In genomic region chr10:98651599-98651998, GRCm38 (mm10) we compare ENCODE assay signal across 10 mouse cellular contexts.
"Had no signal": no experiment of that assay in that cellular context is flagged by ENCODE, and none has a peak within 500 bp of the region (broad histone marks: within the 10 kb centered on the region; RNA-seq: fewer than 3 reads in every experiment).

No protein-coding gene starts in this region.

- H3K9ac ChIP-seq: kidney, embryonic 15.5 days; limb, embryonic 12.5 days; lung, embryonic 14.5 days had no signal

- DNase-seq: lung, postnatal 10 days; midbrain, embryonic 14.5 days; spleen, adult 18-20 months; thymus, postnatal 36 days had no signal

- H3K36me3 ChIP-seq: kidney, embryonic 15.5 days; limb, embryonic 12.5 days had no signal

- H3K4me3 ChIP-seq: kidney, embryonic 15.5 days; layer of hippocampus, adult 2 months; limb, embryonic 12.5 days; myocyte had no signal

- ATAC-seq: inflammation-experienced regulatory T-cells, adult 6 months had no signal

- H3K4me1 ChIP-seq: kidney, embryonic 15.5 days; limb, embryonic 12.5 days had no signal

- H3K9me3 ChIP-seq: kidney, embryonic 15.5 days; limb, embryonic 12.5 days had no signal

- H3K27me3 ChIP-seq: kidney, embryonic 15.5 days; limb, embryonic 12.5 days had no signal

- H3K4me2 ChIP-seq: kidney, embryonic 15.5 days; limb, embryonic 12.5 days; lung, embryonic 14.5 days had no signal

- H3K27ac ChIP-seq: kidney, embryonic 15.5 days; layer of hippocampus, adult 2 months; limb, embryonic 12.5 days had no signal
